Mouse (Mus musculus) neural tube, embryonic 12.5 days (tissue): ENCODE results near the gene Adgrg7. TPM values are rescaled to one million over a fixed set of nuclear protein-coding genes. Genes with fewer than 3 reads are reported as not detected.

Source experiments
- ATAC-seq: fragments of 200-750 bp; cut with Nextera tagmentation; 2 replicates; pipeline ENCODE4 v1.8.0; 2017; ENCODE audit warnings: low read depth, mild to moderate bottlenecking, moderate TSS enrichment, moderate library complexity; ENCODE audit not compliant: low FRiP score
- H3K27ac ChIP-seq: fragments of 300-500 bp; sonication (generic); 2 replicates; pipeline ENCODE4 v1.5.1; 2016
- H3K27me3 ChIP-seq: fragments of 300-500 bp; sonication (generic); replicated peaks from 2 replicates; pipeline ENCODE4 v1.6.1; 2016; ENCODE audit warnings: mild to moderate bottlenecking
- H3K36me3 ChIP-seq: fragments of 300-500 bp; sonication (generic); 2 replicates; pipeline ENCODE4 v1.6.1; 2016; ENCODE audit warnings: mild to moderate bottlenecking
- H3K4me1 ChIP-seq: fragments of 300-500 bp; sonication (generic); 2 replicates; pipeline ENCODE4 v1.6.1; 2016
- H3K4me2 ChIP-seq: fragments of 300-500 bp; sonication (generic); replicated peaks from 2 replicates; pipeline ENCODE4 v1.6.1; 2016; ENCODE audit warnings: mild to moderate bottlenecking
- H3K4me3 ChIP-seq: fragments of 300-500 bp; sonication (generic); 2 replicates; pipeline ENCODE4 v1.5.1; 2016
- H3K9ac ChIP-seq: fragments of 300-500 bp; sonication (generic); 2 replicates; pipeline ENCODE4 v1.6.1; 2016; ENCODE audit warnings: mild to moderate bottlenecking
- H3K9me3 ChIP-seq: fragments of 300-500 bp; sonication (generic); 2 replicates; pipeline ENCODE4 v1.6.1; 2016; ENCODE audit warnings: mild to moderate bottlenecking
- WGBS: fragments of 180-500 bp; shearing (Covaris S2); methylation state at CpG from one replicate; pipeline ENCODE4 v1.1.7; 2016; 5-methylcytosine and 5-hydroxymethylcytosine counted together
- polyA plus RNA-seq: library from polyadenylated mRNA; unstranded; fragments of >200 nt; fragmentation: Nextera tagmentation; extraction: Ambion mirVana; gene quantifications from 2 replicates; pipeline ENCODE4 v1.2.1, GENCODE M21; 2016

Adgrg7 gene
- polyA plus RNA-seq, 1 experiment from 2014 or later = 0.06 TPM

DNA sequence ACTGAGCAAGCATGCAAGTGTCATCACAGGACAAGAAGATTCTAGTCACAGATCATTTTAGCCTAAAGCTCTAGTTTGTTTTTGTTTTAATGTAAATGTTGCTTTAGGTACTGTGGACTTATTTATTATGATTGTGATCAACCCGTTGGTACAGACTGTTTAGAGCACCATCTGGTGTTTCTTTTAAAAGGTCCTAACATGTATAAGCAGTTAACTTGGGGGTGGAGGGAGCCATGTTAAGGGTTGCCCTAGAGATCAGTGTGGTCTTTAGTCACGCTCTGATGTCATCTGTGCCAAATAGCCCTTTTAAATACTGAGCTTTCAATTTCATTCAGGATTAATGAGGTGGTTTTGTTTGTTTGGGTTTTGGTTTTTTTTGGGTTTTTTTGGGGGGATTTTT is 99.2 kb downstream of the Adgrg7 start:
- 35% methylated on average over 2 of the region's 2 CpGs for WGBS
- Histone ChIP-seq H3K9ac (no peak overlapping the region), H3K4me3 (no peak overlapping the region), H3K4me1 (no peaks in the 10 kb centered on the region), H3K9me3 (no peaks in the 10 kb centered on the region), H3K27ac (no peak overlapping the region), H3K27me3 (no peaks in the 10 kb centered on the region), H3K36me3 (peaks cover 31% of the 10 kb centered on the region), H3K4me2 (no peak overlapping the region)
- ATAC-seq = peak; percentile 50; the same call in 1 of the 2 replicates

DNA sequence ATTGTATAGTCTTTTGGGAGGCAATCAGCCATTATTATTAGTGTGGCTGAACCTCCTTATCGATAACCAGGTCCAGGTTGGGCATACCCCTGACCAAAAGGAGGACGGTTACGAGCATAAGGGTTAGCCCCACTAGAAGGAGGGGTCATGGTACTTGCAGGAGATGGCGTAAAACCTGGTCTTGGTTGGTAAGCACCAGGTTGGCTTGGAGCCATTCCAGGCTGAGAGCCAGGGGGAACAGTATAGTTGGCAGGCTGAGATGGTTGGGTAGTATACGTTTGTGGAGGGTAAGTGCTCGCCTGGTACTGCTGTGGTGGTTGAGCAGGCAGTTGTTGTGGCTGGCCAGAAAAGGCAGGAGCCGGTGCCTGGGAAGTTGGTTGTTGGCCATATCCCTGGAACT is 104.9 kb downstream of the Adgrg7 start:
- H3K27ac ChIP-seq = no peak overlapping the region
- H3K4me1 ChIP-seq = no peaks in the 10 kb centered on the region
- 90% methylated on average over 7 of the region's 7 CpGs for WGBS
- ATAC-seq = no peak
- no peaks in the 10 kb centered on the region for H3K27me3 ChIP-seq
- no peak overlapping the region for H3K9ac ChIP-seq
- no peak overlapping the region for H3K4me2 ChIP-seq
- H3K4me3 ChIP-seq = no peak overlapping the region
- H3K36me3 ChIP-seq = peaks cover 41% of the 10 kb centered on the region
- no peaks in the 10 kb centered on the region for H3K9me3 ChIP-seq

DNA sequence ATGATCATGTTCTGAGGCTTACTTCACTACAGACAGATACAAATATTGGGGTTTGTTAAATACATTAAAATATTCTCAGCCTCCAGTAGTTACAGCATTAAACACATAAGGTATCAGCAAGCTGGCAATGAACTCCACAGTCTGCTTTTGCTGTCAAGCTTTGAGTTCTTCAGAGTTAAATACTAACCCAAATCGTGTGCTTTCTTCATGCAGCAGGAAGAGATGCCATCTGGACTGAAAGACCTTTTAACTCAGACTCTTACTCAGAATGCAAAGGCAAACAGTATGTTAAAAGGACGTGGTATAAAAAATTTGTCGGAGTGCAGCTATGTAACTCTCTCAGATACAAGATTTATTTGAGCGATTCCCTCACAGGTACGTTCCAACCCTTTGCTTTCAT is 108.9 kb downstream of the Adgrg7 start:
- no peak for ATAC-seq
- Histone ChIP-seq H3K9me3 (no peaks in the 10 kb centered on the region), H3K4me3 (no peak overlapping the region), H3K36me3 (peaks cover 32% of the 10 kb centered on the region), H3K4me2 (no peak overlapping the region), H3K27ac (no peak overlapping the region), H3K27me3 (no peaks in the 10 kb centered on the region), H3K4me1 (no peaks in the 10 kb centered on the region), H3K9ac (no peak overlapping the region)
- WGBS = 93% methylated on average over 5 of the region's 5 CpGs

DNA sequence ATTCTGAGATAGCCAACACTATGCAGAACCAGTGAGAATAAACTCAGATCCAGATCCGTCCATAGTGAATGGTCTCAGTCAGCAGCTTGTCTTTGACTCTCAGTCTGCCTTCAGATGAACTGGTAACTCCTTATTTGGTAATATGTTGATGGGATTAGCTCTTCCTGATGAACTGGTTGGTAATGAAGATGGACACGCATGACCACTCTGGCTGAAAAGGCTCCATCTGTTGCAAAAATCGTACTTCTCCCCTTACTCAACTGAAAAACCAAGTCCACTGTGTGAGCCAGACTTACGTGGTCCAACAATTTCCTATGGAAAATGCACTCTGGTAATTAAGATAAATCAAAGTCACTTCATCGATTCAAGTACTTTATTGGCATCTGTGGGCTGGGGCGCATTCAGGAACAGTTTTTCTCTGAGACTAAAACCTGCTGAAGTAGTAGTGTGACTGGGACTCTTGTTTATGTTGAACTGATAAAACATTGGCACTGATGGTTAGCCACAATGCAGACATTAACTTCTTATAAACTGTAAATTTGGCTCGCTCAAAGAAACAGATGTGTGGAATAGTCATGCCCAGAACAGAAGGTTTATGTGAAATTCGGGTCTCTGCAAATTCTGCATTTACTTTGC is 114.5 kb downstream of the Adgrg7 start:
- Histone ChIP-seq H3K4me2 (no peak overlapping the region), H3K9me3 (no peaks in the 10 kb centered on the region), H3K9ac (no peak overlapping the region), H3K4me1 (no peaks in the 10 kb centered on the region), H3K27me3 (no peaks in the 10 kb centered on the region), H3K4me3 (no peak overlapping the region), H3K36me3 (peaks cover 8% of the 10 kb centered on the region), H3K27ac (no peak overlapping the region)
- ATAC-seq = 0 out of 2 replicates have a peak, but pooled peaks have one; percentile 25
- WGBS = 80% methylated on average over 8 of the region's 8 CpGs

DNA sequence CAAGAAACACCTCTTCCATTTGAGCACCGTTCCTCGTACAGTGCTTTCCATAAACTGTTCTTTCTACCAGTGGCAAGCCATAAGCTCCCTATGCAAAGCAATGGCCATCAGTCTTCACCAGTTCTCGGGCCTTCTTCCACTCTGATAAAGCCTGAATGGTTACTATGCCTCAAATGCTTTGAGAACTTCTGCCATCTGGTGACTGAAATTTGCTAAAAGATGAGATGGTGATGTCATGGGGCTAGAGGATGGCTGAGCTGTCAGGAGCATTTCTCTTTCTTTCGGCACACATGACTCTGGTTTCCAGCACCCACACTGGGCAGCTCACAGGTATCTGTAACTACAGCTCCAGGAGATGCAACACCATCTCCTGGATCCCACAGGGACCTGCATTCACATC is 118.5 kb downstream of the Adgrg7 start:
- Histone ChIP-seq H3K9ac (no peak overlapping the region), H3K4me2 (no peak overlapping the region), H3K4me3 (no peak overlapping the region), H3K4me1 (no peaks in the 10 kb centered on the region), H3K36me3 (no peaks in the 10 kb centered on the region), H3K9me3 (no peaks in the 10 kb centered on the region), H3K27me3 (no peaks in the 10 kb centered on the region), H3K27ac (no peak overlapping the region)
- WGBS = 74% methylated on average over 4 of the region's 4 CpGs
- ATAC-seq = no peak

Other genes starting within 250 kb of the Adgrg7 start
- 153 and 172 TPM in 2 replicates for gene Tfg, start 78.4 kb downstream of the Adgrg7 start, polyA plus RNA-seq
- 5.8 and 7.6 TPM in 2 replicates for gene Tmem45a, start 90.3 kb upstream of the Adgrg7 start, polyA plus RNA-seq
- not detected in 2 replicates for gene Lnp1, start 132.2 kb upstream of the Adgrg7 start, polyA plus RNA-seq